In genomic region chr13:89540301-89540982, GRCm38 (mm10) we compare ENCODE assay signal across 13 mouse cellular contexts. TPM values are rescaled to one million over a fixed set of nuclear protein-coding genes. Genes with fewer than 3 reads are reported as not detected.
DNase-seq lines count a peak whose midpoint lies in the region; ATAC-seq and TF ChIP-seq lines count a peak whose summit lies in the region.
"Had no signal": no experiment of that assay in that cellular context is flagged by ENCODE, and none has a peak within 500 bp of the region (broad histone marks: within the 10 kb centered on the region; RNA-seq: fewer than 3 reads in every experiment).

No protein-coding gene starts in this region.

- no peak overlapping the region for H3K4me3 ChIP-seq in hindbrain, embryonic 11.5 days (ENCODE audit: low read depth, low read length)
- H3K4me3 ChIP-seq in hindbrain, postnatal 0 days (ENCODE audit: low read length) = no peak overlapping the region
- no peak overlapping the region for H3K4me3 ChIP-seq in neural tube, embryonic 15.5 days (replicated peaks)
- H3K4me3 ChIP-seq in intestine, embryonic 16.5 days (ENCODE audit: low read length) = no peak overlapping the region

- no peak for ATAC-seq in hindbrain, embryonic 11.5 days (ENCODE audit: low FRiP score)
- ATAC-seq in hindbrain, postnatal 0 days = no peak; the same call in 1 of the 2 replicates
- no peak for ATAC-seq in neural tube, embryonic 15.5 days (ENCODE audit: low FRiP score)
- ATAC-seq in intestine, embryonic 16.5 days = peak; percentile 44
- no peak for ATAC-seq in megakaryocyte progenitor cell, adult 5-6 weeks (replicated peaks; ENCODE audit: poor library complexity)

- H3K4me1 ChIP-seq in hindbrain, embryonic 11.5 days (replicated peaks; ENCODE audit: control insufficient read depth, insufficient read depth, low read length) = no peaks in the 10 kb centered on the region
- H3K4me1 ChIP-seq in hindbrain, postnatal 0 days (ENCODE audit: insufficient read depth, low read length) = no peaks in the 10 kb centered on the region
- H3K4me1 ChIP-seq in neural tube, embryonic 15.5 days = peaks cover 9% of the 10 kb centered on the region; the same call in 1 of the 2 replicates
- 0 out of 2 replicates have a peak, but pooled peaks cover 2% of the 10 kb centered on the region for H3K4me1 ChIP-seq in intestine, embryonic 16.5 days (ENCODE audit: control insufficient read depth, insufficient read depth, low read length)

- H3K4me2 ChIP-seq in hindbrain, embryonic 11.5 days (replicated peaks; ENCODE audit: low read depth, low read length) = no peak overlapping the region
- no peak overlapping the region for H3K4me2 ChIP-seq in hindbrain, postnatal 0 days (ENCODE audit: low read depth, low read length)
- H3K4me2 ChIP-seq in neural tube, embryonic 15.5 days = no peak overlapping the region; the same call in 1 of the 2 replicates
- H3K4me2 ChIP-seq in intestine, embryonic 16.5 days (ENCODE audit: low read depth, low read length) = no peak overlapping the region

- H3K27ac ChIP-seq in hindbrain, embryonic 11.5 days (ENCODE audit: low read depth, low read length) = no peak overlapping the region
- no peak overlapping the region for H3K27ac ChIP-seq in hindbrain, postnatal 0 days
- no peak overlapping the region for H3K27ac ChIP-seq in neural tube, embryonic 15.5 days (replicated peaks)
- no peak overlapping the region for H3K27ac ChIP-seq in intestine, embryonic 16.5 days (ENCODE audit: low read length)

- DNase-seq in hindbrain, embryonic 11.5 days (ENCODE audit: low spot score) = peak; percentile 31
- no peak for DNase-seq in hindbrain, postnatal 0 days (ENCODE audit: low spot score)
- DNase-seq in neural tube, embryonic 10.5 days (ENCODE audit: extremely low spot score, low spot score) = peak; percentile 52
- no peak for DNase-seq in adrenal gland, postnatal 4 days (ENCODE audit: low spot score in 2 of 2)
- no peak for DNase-seq in left cerebral cortex, postnatal 4 days
- DNase-seq: cerebellum, postnatal 25 days; gastrocnemius, postnatal 36 days; layer of hippocampus, postnatal 36 days; thymus, postnatal 36 days had no signal

- TF ChIP-seq CTCF in hindbrain, postnatal 0 days (IDR thresholded peaks at IDR 0.05; ENCODE audit: low read depth) = no peak

- H3K9me3 ChIP-seq in hindbrain, embryonic 11.5 days (ENCODE audit: control insufficient read depth, low read length) = no peaks in the 10 kb centered on the region
- no peaks in the 10 kb centered on the region for H3K9me3 ChIP-seq in hindbrain, postnatal 0 days (ENCODE audit: low read length)
- H3K9me3 ChIP-seq in neural tube, embryonic 15.5 days (replicated peaks) = no peaks in the 10 kb centered on the region
- H3K9me3 ChIP-seq in intestine, embryonic 16.5 days (ENCODE audit: control insufficient read depth, low read length) = no peaks in the 10 kb centered on the region
- H3K9me3 ChIP-seq: megakaryocyte, embryonic 14.5 days had no signal

- no peaks in the 10 kb centered on the region for H3K36me3 ChIP-seq in hindbrain, embryonic 11.5 days (ENCODE audit: control insufficient read depth, insufficient read depth, low read length)
- H3K36me3 ChIP-seq in hindbrain, postnatal 0 days (ENCODE audit: insufficient read depth, low read length) = no peaks in the 10 kb centered on the region
- H3K36me3 ChIP-seq in neural tube, embryonic 15.5 days = no peaks in the 10 kb centered on the region
- no peaks in the 10 kb centered on the region for H3K36me3 ChIP-seq in intestine, embryonic 16.5 days (ENCODE audit: control insufficient read depth, insufficient read depth, low read length)

- H3K27me3 ChIP-seq in hindbrain, embryonic 11.5 days (ENCODE audit: control insufficient read depth, insufficient read depth, low read length) = no peaks in the 10 kb centered on the region
- no peaks in the 10 kb centered on the region for H3K27me3 ChIP-seq in hindbrain, postnatal 0 days (ENCODE audit: insufficient read depth, low read length)
- no peaks in the 10 kb centered on the region for H3K27me3 ChIP-seq in neural tube, embryonic 15.5 days (replicated peaks)
- H3K27me3 ChIP-seq in intestine, embryonic 16.5 days (replicated peaks; ENCODE audit: control insufficient read depth, insufficient read depth, low read length) = no peaks in the 10 kb centered on the region

- 35% methylated on average over 11 of the region's 11 CpGs for WGBS in hindbrain, embryonic 11.5 days
- WGBS in hindbrain, postnatal 0 days = 51% methylated on average over 11 of the region's 11 CpGs
- 30% methylated on average over 11 of the region's 11 CpGs for WGBS in neural tube, embryonic 15.5 days
- 50% methylated on average over 11 of the region's 11 CpGs for WGBS in intestine, embryonic 16.5 days

- intact Hi-C loops in left cerebral cortex, postnatal 4 days (cut with DNase I) = no loop called here

- no peak overlapping the region for H3K9ac ChIP-seq in hindbrain, embryonic 11.5 days (ENCODE audit: low read depth, low read length)
- no peak overlapping the region for H3K9ac ChIP-seq in hindbrain, postnatal 0 days (replicated peaks; ENCODE audit: low read length)
- H3K9ac ChIP-seq in neural tube, embryonic 15.5 days (replicated peaks) = no peak overlapping the region
- no peak overlapping the region for H3K9ac ChIP-seq in intestine, embryonic 16.5 days (ENCODE audit: low read depth, low read length)

RNA-seq across cellular contexts. Expression of gene Hapln1, which starts 0.8 kb away (rescaled TPM):
- polyA plus RNA-seq in hindbrain, embryonic 11.5 days (2014; fragmentation: Nextera tagmentation; extraction: Ambion mirVana) = 12.3 and 15.3 TPM in 2 replicates
- total RNA-seq in hindbrain, postnatal 0 days (2014; rRNA removed) = 1.6 and 3.0 TPM in 2 replicates
- polyA plus RNA-seq in hindbrain, postnatal 0 days (2015; fragmentation: Nextera tagmentation; extraction: Ambion mirVana) = 1.6 and 2.1 TPM in 2 replicates
- 2.1 and 3.3 TPM in 2 replicates for polyA plus RNA-seq in neural tube, embryonic 15.5 days (2015; fragmentation: Nextera tagmentation; extraction: Ambion mirVana)
- 3.7 and 4.0 TPM in 2 replicates for polyA plus RNA-seq in intestine, embryonic 16.5 days (2015; fragmentation: Nextera tagmentation; extraction: Ambion mirVana)
- 1 to 10 TPM; 3.9 to 6.6 TPM for total RNA-seq in adrenal gland, postnatal 4 days (2021)
- 10 to 100 TPM; 10.7 to 12.6 TPM for total RNA-seq in left cerebral cortex, postnatal 4 days (2021)
- total RNA-seq in megakaryocyte progenitor cell, adult 5-6 weeks (2015) = not detected in 2 replicates
- total RNA-seq in megakaryocyte progenitor cell, adult 5-6 weeks (2017) = not detected in 2 replicates

Comparison
In these comparisons a context has a peak if more than half of its experiments do, and no peak if none do; other contexts are left out.
1. DNase-seq: peak in hindbrain, embryonic 11.5 days (single experiment) and neural tube, embryonic 10.5 days (single experiment); none in hindbrain, postnatal 0 days (single experiment), adrenal gland, postnatal 4 days (0 of 2) and left cerebral cortex, postnatal 4 days (single experiment).